Comparison of ENCODE assay signal across 8 mouse cellular contexts in genomic region chr7:4836351-4836792, GRCm38 (mm10). TPM values are rescaled to one million over a fixed set of nuclear protein-coding genes. Genes with fewer than 3 reads are reported as not detected.
DNase-seq lines count a peak whose midpoint lies in the region; ATAC-seq lines count a peak whose summit lies in the region.

No protein-coding gene starts in this region.

- no peak for ATAC-seq in heart, embryonic 13.5 days (ENCODE audit: extremely low read depth, insufficient number of reproducible peaks, low FRiP score, low TSS enrichment)
- peak; percentile 90 for ATAC-seq in kidney, embryonic 15.5 days (replicated peaks; ENCODE audit: low FRiP score)
- ATAC-seq in lung, embryonic 15.5 days (ENCODE audit: borderline replicate concordance, extremely low read depth, low FRiP score, low TSS enrichment), result peak; percentile 83
- peak; percentile 71; the same call in 1 of the 2 replicates for ATAC-seq in neutrophil, adult 5-6 weeks (ENCODE audit: extremely low read depth, insufficient number of reproducible peaks, low FRiP score, poor library complexity, severe bottlenecking)

- no peak overlapping the region for H3K27ac ChIP-seq in heart, embryonic 13.5 days (replicated peaks)
- peak overlapping the region; percentile 71 for H3K27ac ChIP-seq in kidney, embryonic 15.5 days
- H3K27ac ChIP-seq in lung, embryonic 15.5 days, result peak overlapping the region; percentile 80

- peak overlapping the region; percentile 84 for H3K4me2 ChIP-seq in heart, embryonic 13.5 days
- H3K4me2 ChIP-seq in kidney, embryonic 15.5 days, result peak overlapping the region; percentile 87
- peak overlapping the region; percentile 82 for H3K4me2 ChIP-seq in lung, embryonic 15.5 days

- no peaks in the 10 kb centered on the region for H3K36me3 ChIP-seq in heart, embryonic 13.5 days
- H3K36me3 ChIP-seq in kidney, embryonic 15.5 days, result no peaks in the 10 kb centered on the region
- H3K36me3 ChIP-seq in lung, embryonic 15.5 days, result no peaks in the 10 kb centered on the region

- peaks cover 97% of the 10 kb centered on the region for H3K27me3 ChIP-seq in heart, embryonic 13.5 days (replicated peaks)
- H3K27me3 ChIP-seq in kidney, embryonic 15.5 days, result peaks cover 75% of the 10 kb centered on the region
- H3K27me3 ChIP-seq in lung, embryonic 15.5 days, result peaks cover 46% of the 10 kb centered on the region

- DNase-seq in urinary bladder, adult 18-20 months (ENCODE audit: low spot score in 2 of 2), result peak; percentile 50 to 55
- no peak for DNase-seq in urinary bladder, postnatal 10 days (ENCODE audit: low spot score)
- DNase-seq in embryo, embryonic 10.5 days (ENCODE audit: low spot score), result peak; percentile 70
- peak; percentile 62 for DNase-seq in thymus, postnatal 0 days (ENCODE audit: low spot score)

- peak overlapping the region; percentile 74 for H3K9ac ChIP-seq in heart, embryonic 13.5 days
- peak overlapping the region; percentile 61 for H3K9ac ChIP-seq in kidney, embryonic 15.5 days
- peak overlapping the region; percentile 60 for H3K9ac ChIP-seq in lung, embryonic 15.5 days

- under 1% methylated on average over 51 of the region's 51 CpGs for WGBS in heart, embryonic 13.5 days
- under 1% methylated on average over 51 of the region's 51 CpGs for WGBS in kidney, embryonic 15.5 days
- 1% methylated on average over 51 of the region's 51 CpGs for WGBS in lung, embryonic 15.5 days

- peak overlapping the region; percentile 58 for H3K4me3 ChIP-seq in heart, embryonic 13.5 days
- H3K4me3 ChIP-seq in kidney, embryonic 15.5 days (replicated peaks), result peak overlapping the region; percentile 53
- peak overlapping the region; percentile 46 for H3K4me3 ChIP-seq in lung, embryonic 15.5 days

- no peaks in the 10 kb centered on the region for H3K9me3 ChIP-seq in heart, embryonic 13.5 days
- no peaks in the 10 kb centered on the region for H3K9me3 ChIP-seq in kidney, embryonic 15.5 days (replicated peaks)
- no peaks in the 10 kb centered on the region for H3K9me3 ChIP-seq in lung, embryonic 15.5 days

- H3K4me1 ChIP-seq in heart, embryonic 13.5 days, result peaks cover 12% of the 10 kb centered on the region
- peaks cover 16% of the 10 kb centered on the region for H3K4me1 ChIP-seq in kidney, embryonic 15.5 days
- peaks cover 15% of the 10 kb centered on the region for H3K4me1 ChIP-seq in lung, embryonic 15.5 days

RNA-seq across cellular contexts. Expression of gene Shisa7, which starts 8.1 kb away (rescaled TPM):
- 0.04 TPM in 2 replicates for polyA plus RNA-seq in heart, embryonic 13.5 days (2015; fragmentation: Nextera tagmentation; extraction: Ambion mirVana)
- polyA plus RNA-seq in kidney, embryonic 15.5 days (2015; fragmentation: Nextera tagmentation; extraction: Ambion mirVana), result 0.84 and 0.96 TPM in 2 replicates
- polyA plus RNA-seq in lung, embryonic 15.5 days (2015; fragmentation: Nextera tagmentation; extraction: Ambion mirVana), result 0.94 and 1.3 TPM in 2 replicates
- total RNA-seq in neutrophil, adult 5-6 weeks (2017), result not detected in 2 replicates
- polyA plus RNA-seq in thymus, postnatal 0 days (2015; fragmentation: Nextera tagmentation; extraction: Ambion mirVana), result not detected in 2 replicates

RNA-seq across cellular contexts. Expression of gene Ube2s, which starts 24.0 kb away (rescaled TPM):
- polyA plus RNA-seq in heart, embryonic 13.5 days (2015; fragmentation: Nextera tagmentation; extraction: Ambion mirVana), result 327 and 359 TPM in 2 replicates
- polyA plus RNA-seq in kidney, embryonic 15.5 days (2015; fragmentation: Nextera tagmentation; extraction: Ambion mirVana), result 384 and 386 TPM in 2 replicates
- polyA plus RNA-seq in lung, embryonic 15.5 days (2015; fragmentation: Nextera tagmentation; extraction: Ambion mirVana), result 409 and 411 TPM in 2 replicates
- 94.5 and 103 TPM in 2 replicates for total RNA-seq in neutrophil, adult 5-6 weeks (2017)
- 413 and 414 TPM in 2 replicates for polyA plus RNA-seq in thymus, postnatal 0 days (2015; fragmentation: Nextera tagmentation; extraction: Ambion mirVana)

RNA-seq across cellular contexts. Expression of gene Isoc2b, which starts 33.7 kb away (rescaled TPM):
- 3.7 and 3.8 TPM in 2 replicates for polyA plus RNA-seq in heart, embryonic 13.5 days (2015; fragmentation: Nextera tagmentation; extraction: Ambion mirVana)
- 6.1 and 7.2 TPM in 2 replicates for polyA plus RNA-seq in kidney, embryonic 15.5 days (2015; fragmentation: Nextera tagmentation; extraction: Ambion mirVana)
- 10.6 and 12.3 TPM in 2 replicates for polyA plus RNA-seq in lung, embryonic 15.5 days (2015; fragmentation: Nextera tagmentation; extraction: Ambion mirVana)
- 11.3 and 12.2 TPM in 2 replicates for total RNA-seq in neutrophil, adult 5-6 weeks (2017)
- 19.9 and 22.0 TPM in 2 replicates for polyA plus RNA-seq in thymus, postnatal 0 days (2015; fragmentation: Nextera tagmentation; extraction: Ambion mirVana)

RNA-seq across cellular contexts. Expression of gene Isoc2a, which starts 40.6 kb away (rescaled TPM):
- polyA plus RNA-seq in heart, embryonic 13.5 days (2015; fragmentation: Nextera tagmentation; extraction: Ambion mirVana), result 1.4 TPM in 2 replicates
- polyA plus RNA-seq in kidney, embryonic 15.5 days (2015; fragmentation: Nextera tagmentation; extraction: Ambion mirVana), result 0.93 and 1.2 TPM in 2 replicates
- polyA plus RNA-seq in lung, embryonic 15.5 days (2015; fragmentation: Nextera tagmentation; extraction: Ambion mirVana), result 0.63 and 0.81 TPM in 2 replicates
- total RNA-seq in neutrophil, adult 5-6 weeks (2017), result 4.0 and 4.2 TPM in 2 replicates
- polyA plus RNA-seq in thymus, postnatal 0 days (2015; fragmentation: Nextera tagmentation; extraction: Ambion mirVana), result 0.72 and 0.81 TPM in 2 replicates

RNA-seq across cellular contexts. Expression of gene Rpl28, which starts 43.7 kb away (rescaled TPM):
- 209 and 245 TPM in 2 replicates for polyA plus RNA-seq in heart, embryonic 13.5 days (2015; fragmentation: Nextera tagmentation; extraction: Ambion mirVana)
- 391 and 408 TPM in 2 replicates for polyA plus RNA-seq in kidney, embryonic 15.5 days (2015; fragmentation: Nextera tagmentation; extraction: Ambion mirVana)
- polyA plus RNA-seq in lung, embryonic 15.5 days (2015; fragmentation: Nextera tagmentation; extraction: Ambion mirVana), result 314 and 334 TPM in 2 replicates
- total RNA-seq in neutrophil, adult 5-6 weeks (2017), result 325 and 398 TPM in 2 replicates
- polyA plus RNA-seq in thymus, postnatal 0 days (2015; fragmentation: Nextera tagmentation; extraction: Ambion mirVana), result 546 and 590 TPM in 2 replicates
